Mouse (Mus musculus) cerebellum, postnatal 36 days (tissue): ENCODE results near the gene Zfp770.
"Not testable (repeated sequence)": the region's sequence is repeated elsewhere in the genome, so short reads cannot be mapped to it uniquely, and the experiment has no call there.

Experiments used
- DNase-seq, 2 experiments: peaks; one replicate each; pipeline ENCODE4 v3.0.0; 2021 to 2022; ENCODE audit warnings: mixed read lengths in 2 of 2

Gene Zfp770

DNA sequence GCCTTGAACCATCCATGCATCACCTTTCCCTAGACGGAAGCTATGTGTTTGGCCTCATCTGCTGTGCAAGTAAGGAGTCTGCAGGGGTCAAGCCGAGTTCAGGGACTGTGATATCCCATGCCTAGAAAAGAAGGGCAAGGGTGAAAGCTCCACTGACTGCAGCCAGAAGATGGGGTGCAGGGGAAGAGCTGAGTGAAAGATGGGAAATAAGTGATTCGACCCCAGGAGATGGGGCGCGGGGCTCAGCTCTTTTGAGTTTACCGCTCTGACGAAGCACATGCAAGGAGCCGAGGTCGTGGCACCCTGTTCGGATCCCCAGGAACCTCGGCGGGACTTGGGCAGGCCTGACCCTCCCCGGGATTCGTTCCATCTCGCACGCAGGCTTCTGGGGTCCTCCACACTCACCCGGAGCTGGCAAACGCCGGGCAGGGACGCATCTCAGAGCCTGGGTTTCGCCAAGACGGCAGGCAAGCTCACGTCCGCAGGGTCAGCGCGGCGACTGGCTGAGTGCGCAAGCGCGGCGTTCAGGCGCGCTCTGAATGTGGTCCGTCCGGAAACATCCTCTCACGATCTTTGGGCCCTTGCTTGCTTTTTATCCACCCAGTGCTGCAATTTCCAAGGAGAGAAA lies at the start of gene Zfp770:
Gene Zfp770, minus strand, starts transcription at position 538 of the 628 bp plus-strand sequence.
- peak; percentile 81 to 91 for DNase-seq

DNA sequence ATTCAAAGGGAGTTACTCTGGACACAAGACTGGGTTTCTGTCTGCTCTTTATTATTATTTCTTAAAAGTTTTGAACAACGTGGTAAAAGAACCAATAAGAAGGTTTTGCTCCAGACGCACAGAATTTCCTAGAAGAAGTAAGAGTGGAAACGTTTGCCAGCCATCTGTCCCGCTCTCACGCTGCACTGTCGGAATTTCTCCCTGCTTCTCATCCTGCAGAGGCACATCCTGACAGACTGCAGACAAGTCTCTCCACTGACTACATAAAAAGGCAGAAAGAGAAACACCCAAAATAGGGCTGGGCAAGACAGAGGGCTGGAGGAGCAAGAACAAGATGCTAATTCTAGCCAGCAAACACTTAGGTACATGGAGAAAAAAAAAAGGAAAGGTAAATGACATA lies 48.2 kb upstream of the Zfp770 start:
- no peak for DNase-seq

DNA sequence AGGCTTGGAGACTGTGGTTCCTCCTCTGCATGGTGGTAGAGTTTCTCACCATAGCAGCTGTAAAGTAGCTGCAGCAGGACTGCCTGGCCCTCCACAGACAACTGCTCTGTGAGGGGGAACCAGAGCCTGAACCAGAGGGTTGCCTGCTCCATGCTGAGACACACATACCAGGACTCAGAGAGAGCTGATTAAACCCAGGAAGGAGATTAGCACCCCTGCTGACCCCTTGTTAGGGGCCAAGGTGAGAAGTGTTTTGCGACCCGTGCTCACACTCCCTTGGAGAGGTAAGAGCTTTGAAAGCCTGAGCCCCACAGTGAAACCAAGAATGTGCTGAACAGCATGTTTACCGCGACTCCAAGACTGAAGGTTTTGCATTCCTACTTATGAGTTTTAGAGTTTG lies 36.4 kb upstream of the Zfp770 start:
- no peak for DNase-seq

DNA sequence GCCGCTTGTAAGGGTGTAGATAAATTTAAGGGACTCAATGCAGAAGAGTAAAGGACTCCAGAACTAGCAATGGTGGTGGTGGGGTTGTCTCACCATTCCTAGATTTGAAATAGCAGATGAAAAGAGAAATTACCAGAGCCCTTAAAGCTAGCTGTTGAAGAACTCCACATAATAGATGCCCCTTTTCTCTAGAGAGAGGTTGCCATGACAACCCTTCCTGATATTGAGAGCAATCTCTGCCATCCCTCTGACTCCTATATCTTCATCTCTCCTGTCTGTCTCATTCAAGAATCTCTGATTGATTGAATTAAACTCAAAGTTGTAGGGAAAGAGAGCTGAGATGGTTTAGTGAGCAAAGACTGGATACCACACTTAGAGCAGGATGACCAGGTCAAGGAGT lies 35.3 kb upstream of the Zfp770 start:
- DNase-seq: no peak

DNA sequence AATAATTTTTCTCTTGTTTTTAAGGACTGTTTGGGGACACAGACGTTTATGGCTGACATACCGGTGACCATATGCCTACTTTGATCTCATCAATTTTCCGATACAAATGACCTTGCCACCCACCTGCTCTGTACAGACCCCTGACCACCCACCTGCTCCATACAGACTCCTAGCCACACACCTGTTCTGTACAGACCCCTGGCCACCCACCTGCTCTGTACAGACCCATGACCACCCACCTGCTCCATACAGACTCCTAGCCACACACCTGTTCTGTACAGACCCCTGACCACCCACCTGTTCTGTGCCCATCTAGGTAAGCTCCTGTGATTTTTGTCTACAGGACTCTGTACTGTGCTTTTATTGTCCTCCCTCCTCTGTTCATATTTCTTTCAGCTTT lies 34.3 kb upstream of the Zfp770 start:
- no peak for DNase-seq

DNA sequence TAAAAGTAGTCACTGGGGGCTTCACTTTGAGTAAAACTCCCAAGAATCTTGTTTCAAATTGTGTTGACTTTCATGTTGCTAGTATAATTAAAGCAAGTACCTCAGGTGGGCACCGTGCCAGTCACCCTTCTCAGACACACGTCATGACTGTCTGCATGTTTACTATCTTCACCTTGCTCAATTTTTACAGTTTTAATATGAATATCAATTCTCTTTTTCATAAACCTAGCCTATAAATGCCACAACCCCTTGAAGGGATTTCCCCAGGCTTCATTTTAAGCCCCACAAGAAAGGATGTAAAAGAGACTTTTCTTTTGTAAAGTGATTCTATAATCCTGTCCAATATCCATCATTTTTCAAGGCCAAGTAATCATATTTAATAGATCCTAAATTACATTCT lies 30.0 kb upstream of the Zfp770 start:
- no peak for DNase-seq

DNA sequence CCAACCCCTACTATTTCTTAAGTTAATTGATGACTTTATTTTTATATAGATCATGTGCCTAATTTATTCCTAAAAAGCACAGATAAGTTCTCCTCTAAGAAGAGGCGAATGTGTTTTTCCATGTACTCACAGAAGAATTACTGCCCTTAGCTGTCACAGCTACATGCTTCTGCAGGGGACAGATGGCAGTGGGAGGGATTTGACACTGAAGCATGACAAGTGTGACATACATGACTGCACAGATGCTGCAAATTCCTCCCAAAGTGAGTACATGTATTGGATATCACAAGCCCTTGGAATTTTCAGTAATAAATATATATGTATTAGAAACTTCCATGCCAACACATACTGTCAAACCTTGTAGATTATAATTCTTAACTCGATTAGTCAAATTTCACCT lies 27.4 kb upstream of the Zfp770 start:
- no peak for DNase-seq

DNA sequence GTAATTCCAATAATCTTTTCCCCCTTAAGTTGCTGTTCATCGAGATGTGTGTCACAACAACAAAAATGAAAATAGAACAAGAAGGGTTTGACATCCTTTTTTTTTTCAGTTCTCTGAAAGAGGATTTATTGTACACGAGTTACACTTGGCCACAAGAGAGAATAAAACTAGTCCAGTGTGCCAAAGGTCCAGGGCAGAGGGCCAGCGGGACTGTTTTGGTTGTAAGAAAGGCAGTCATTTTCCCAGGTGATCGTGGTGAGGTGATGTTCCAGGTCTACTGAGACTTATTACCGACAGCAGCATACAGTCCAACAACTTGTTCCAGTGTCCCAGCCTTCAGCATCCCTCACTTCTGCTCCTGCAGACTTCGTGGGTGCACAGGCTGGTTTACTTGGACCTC lies 3.8 kb upstream of the Zfp770 start:
- no peak for DNase-seq

DNA sequence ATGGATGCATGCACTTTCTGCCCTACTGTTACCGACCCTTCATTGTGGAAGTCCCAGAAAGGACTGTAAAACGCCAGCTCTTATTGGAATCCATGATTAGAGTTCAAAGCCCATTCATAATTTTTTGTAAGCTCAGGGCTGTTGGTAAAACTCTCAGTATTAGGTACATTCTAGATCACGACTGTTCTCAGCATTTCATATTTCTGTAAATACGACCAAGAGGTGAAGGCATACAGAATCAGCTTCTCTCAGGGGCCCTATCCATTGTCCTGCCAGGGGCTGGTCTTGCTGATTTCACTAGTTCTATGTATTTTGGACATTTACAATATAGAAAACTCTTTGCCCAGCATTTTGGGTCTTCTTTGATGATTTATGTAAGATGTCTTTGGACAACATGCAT lies 305 bp upstream of the Zfp770 start:
- DNase-seq: no peak

DNA sequence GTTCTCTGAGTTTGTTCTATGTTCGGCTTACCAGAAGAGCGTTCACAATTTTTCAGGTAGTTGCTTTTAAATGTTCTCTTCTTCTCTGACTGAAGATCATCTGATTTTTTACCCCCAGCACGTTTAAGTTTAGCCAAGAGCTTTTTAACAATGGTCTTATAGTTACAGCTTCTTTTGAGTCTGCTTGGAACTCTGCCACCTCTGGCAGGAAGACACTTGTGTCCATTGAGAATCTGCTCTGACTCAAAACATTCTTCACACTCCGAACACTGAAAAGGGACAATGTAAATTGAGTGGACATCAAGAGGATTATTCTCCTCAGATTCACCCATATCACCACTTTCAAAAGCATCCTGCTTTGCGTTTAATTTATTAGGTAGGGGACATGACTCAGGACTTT lies 4.8 kb downstream of the Zfp770 start:
- no peak for DNase-seq

DNA sequence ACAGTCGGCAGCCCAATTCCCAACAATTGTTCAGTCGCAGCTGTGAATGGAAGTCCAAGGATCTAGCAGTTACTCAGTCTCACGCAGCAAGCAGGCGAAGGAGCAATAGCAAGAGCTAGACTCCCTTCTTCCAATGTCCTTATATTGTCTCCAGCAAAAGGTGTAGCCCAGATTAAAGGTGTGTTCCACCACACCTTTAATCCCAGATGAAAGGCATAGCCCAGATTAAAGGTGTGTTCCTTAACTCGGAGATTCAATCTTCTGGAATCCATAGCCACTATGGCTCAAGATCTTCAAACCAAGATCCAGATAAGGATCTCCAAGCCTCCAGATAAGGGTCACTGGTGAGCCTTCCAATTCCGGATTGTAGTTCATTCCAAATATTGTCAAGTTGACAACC lies 14.3 kb downstream of the Zfp770 start, which contains the start of gene Aqr:
Gene Aqr, minus strand, starts transcription at position 101 of the 400 bp plus-strand sequence.
- not testable (repeated sequence) for DNase-seq

DNA sequence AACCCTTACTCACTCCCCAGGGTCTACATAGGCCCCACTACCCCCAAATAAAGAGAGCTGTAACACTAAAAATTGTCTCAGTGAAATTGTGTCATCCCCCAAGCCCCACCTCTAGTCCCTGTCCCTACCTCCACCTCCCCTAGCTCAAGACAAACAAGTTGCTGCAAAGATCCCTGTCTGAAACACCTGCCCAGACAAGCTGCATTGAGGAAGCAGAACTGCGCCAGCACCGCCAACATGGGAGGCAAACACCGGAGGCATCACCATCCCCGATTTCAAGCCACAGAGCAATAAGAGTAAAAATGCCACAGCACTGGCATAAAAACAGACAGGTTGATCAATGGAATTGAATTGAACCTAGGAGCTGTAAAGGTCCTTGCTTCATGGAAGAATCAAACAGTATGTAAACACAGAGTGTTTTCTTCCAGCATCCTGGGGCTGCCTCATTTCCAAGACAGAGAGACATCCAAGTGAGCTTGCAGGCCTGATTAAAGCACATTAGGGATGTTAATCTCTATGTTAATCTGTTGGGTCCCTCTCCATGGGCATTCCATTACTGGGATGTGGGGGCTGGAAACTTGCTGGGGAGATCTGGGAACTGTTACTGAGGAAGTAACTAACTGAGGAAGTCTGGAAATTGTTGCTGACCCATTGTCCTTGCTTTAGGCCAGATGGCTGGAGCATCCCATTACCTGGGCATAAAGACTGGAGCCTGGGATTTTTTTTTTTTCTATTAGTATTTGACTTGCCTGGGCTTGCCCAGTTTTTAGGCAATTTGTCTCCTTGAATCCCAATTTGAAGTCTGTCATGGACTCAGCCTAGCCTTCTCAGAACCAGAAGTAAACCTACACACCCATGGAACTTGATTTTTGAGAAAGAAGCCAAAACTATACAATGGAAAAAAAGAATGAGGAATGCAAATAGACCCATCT lies 23.2 kb downstream of the Zfp770 start:
- DNase-seq: no peak

DNA sequence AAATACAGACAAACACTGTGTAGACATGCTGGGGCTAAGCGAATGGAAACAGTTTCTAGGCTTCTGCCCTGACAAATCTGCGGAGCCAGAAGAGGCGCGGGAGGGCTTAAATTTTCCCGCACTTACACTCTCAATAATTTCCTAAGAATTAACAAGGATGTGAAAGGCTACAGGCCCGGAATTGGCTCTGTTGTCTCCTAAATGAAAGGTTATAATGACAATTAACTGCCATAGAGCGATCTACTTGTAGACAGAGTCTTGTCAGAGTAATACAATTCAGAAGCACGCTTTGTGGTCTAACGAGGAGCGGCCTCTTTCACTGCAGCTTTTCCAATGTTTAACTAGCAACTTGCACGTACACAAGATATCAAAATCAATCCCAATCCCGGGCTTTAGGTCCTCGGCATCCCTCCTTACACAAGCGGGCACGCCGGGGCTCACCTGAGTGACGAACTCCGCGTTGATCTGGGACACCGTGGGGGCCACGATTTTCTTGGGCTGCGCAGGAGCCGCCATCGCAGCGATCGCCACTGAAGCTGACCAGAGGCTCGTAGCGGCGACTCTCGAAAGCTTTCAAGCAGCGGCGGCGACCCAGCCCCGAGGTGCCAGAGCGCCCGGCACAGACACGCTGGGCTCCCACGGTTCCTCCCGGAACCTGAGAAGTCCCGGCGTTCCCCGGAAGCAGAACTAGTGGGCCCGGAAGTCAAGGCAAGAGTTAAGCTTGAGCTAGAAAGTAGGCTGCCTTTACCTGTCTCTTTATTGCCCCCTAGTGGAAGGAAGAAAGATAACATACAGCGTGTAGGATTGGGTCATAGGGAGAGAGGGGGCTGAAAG lies 26.4 kb downstream of the Zfp770 start:
- DNase-seq: peak; percentile 83

DNA sequence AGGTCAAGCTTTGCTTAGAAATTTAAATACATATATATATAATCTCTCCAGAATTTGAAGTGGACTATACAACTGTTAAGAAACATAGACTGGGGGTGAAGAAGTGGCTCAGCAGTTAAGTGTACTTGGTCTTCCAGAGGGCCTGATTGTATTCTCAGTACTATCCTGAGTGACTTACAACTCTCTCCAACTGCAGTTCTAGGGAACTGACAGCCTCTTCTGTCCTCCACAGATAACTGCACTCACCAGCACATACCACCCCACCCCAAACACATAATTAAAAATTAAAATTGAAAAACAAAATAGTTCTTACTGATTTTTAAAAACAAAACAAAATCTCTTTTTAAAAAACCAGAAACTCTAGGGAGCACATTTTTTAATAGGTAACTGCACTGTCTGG lies 28.0 kb downstream of the Zfp770 start:
- no peak for DNase-seq

DNA sequence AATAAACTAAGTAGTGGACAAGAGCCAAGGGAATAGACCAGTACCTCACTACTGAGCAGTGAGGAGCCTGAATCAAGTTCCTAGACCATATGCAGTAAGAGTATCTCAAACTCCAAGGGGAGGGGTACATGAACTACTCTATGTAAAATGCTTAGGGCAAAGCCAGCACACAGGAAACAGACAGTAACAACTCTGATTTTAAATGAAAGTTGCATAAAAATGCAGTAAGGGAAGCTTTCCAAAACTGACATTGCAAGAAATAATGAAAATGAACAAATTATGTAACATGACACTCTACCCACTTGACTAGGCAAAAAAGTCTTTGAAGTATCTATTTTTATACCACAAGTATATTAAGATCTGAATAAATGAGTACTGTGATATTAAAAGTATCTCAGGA lies 33.4 kb downstream of the Zfp770 start:
- no peak for DNase-seq

DNA sequence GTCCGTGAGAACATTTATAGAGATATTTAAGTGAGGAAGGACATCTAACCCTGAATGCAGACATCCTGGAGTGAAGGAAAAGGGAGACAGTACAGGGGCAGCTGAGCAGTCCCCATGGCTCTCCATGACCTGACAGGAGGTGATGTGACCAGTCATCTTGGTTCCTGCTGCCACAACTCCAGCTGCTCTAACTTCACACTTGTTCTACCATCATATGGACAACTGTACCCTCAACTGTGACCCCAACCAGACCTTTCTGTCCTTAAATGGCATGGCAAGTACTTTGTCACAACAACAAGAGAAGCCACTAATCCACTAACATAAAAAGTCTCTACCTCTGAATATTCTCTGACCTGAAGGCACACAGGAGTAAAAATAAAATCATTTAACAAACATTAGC lies 39.3 kb downstream of the Zfp770 start:
- DNase-seq: no peak

DNA sequence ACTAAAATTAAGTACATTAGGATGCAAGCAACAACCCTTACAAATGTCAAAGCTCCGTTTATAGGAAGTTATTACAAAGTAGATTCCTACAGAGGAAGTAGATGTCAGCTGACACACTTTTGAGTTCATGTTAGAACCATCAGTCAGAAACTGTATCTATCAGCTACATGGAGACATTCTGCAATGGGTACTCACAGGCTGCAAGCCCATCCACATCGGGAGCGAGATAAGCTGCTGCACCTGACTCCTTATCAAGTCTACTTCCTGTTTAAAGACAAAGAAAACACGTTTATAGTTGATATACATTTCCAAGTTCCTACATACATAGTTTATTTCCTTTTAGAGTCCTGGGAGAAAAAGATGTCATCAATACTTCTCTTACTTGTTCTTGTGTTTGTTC lies 43.9 kb downstream of the Zfp770 start:
- DNase-seq: no peak

DNA sequence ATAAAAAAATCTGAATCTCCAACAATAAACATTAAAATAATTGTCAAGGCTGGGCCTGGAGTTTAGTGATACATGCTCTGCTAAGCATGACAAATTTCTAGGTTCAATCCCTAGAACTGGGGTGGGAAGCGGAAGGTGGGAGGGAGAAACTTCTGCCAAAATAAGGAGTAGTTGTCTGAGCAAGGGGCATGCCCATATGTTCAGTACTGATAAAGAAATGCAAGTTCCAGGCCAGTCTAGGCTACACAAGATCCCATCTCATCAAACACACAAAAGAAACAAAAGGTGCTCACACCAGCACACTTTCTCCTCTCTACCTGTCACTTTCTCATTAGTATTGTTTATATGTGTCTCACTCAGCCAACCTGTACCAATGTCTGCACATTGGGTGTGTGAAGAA lies 44.6 kb downstream of the Zfp770 start:
- DNase-seq: no peak

DNA sequence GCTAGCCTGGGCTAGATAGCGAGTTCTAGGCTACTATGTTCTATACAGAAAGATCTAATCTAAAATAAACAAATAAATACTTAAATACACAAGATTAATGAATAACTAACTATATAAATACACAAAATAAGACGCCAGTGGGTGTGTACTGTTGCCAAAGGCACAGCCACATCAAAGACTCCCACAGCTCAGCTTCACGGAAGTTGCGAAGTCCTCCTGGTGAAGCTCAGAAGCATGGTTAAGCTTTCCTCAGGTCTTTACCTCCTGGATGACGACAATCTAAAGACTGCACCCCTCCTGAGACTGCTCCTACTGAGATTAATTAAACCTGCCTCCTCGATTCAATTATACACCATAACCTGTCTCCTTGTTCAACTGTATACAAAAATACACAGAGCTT lies 48.0 kb downstream of the Zfp770 start:
- DNase-seq: no peak

DNA sequence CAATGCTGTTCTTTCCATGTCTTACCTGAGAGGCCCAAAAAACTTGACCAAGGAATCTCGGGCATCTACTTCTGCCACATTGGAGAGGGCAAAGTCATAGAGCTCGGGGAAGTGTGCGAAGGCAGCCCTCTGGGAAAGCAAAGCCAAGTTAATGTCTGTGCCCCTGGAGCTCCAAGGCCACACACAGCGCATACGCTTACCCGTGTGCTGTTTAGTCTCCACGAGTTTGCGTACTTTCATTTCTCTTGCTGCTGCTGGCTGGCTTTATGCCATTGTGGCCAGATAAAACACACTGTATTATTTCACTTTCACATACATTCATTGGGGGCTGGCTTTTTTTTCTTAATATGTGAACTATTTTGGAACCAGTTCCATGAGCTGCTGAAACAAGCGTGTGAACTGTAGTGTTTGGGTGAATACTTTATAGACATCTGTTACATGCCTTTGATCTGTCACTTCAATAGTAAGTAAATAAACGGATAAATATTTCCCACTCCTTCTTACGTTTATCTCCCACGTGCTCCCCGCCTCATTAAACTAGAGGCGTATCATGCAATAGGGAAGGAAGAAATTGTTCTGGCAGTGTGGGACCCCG lies 54.3 kb downstream of the Zfp770 start:
- no peak for DNase-seq

DNA sequence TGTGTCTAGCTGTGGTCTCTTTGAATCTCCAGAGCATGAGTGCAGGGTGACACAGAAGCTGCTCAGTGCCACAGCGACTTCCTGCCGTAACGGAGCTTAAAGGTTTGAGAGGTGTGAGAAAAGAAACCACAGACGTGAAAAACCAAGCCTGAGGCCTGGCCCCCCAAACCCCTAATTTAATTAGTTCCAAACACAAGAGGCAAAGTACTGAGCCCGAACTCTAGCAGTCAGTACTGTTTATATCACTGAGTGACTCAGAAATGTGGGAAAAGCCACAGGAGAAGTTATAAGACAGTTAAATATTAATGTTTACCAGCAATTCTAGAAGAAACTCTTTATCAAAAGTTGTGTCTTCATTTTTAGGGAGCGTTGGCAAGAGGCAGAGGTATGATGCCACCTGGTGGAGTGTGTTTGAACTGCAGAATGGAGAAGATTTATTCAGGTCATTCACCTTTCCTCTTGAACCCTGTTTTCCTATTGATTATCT lies 55.9 kb downstream of the Zfp770 start:
- DNase-seq: peak; percentile 20 to 50

DNA sequence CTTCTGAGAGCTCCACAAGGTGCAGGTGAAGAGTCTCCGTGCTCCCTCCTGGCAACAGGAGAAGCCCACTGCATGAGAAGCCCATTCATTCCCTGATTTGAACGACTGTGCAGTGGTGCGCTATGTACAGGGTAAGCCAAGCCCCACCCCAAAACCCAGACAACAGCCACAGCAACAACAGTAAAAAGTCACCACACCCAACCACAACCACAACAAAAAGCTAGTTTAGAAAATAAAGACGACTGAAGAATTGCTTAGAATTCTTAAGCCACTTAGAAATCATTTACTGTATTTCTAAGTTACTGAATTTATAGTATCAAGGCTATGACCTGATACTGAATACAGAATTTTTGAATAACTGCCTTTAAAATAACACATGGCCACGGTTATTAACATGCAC lies 56.4 kb downstream of the Zfp770 start:
- no peak for DNase-seq

DNA sequence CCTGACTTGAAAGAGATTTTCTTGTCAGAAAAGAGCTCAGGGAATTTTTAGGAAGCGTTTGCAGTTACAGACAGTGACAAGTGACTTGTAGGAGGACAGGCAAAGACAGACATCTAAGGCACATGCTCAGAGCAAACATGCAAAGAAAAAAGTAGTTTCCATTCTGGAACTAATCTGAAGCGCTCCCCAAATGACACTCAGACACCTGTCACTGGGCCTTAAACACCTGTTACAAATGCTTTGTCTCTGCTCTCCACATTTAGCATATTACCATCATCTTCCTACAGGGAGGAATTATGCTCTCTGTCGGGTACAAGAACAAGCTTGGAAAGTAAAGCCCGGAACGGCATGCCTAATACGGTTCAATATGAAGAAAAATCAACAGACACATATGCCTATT lies 57.4 kb downstream of the Zfp770 start:
- DNase-seq: no peak
